Mouse (Mus musculus): ENCODE measurements around the gene Dlg4.

DNA sequence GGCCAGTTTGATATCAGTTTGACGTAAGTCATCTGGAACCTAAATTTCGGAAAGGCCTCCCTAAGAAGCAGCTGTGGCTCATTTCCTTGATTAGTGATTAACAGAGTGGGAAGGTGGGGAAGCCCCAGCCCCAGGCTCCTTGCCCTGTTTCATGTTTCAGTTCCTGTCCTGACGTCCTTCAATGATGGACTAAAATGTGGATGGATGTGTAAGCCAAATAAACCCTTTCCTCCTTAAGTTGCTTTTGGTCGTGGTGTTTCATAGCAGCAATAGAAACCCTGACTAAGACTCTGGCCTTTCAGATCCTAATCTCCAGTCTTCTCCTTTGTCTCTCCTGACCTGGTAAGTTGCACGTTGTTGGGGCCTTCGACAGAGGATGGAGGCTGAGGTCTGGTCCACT, 46.5 kb upstream of the Dlg4 start:
- TF ChIP-seq CTCF (conservative IDR thresholded peaks at IDR 0.05; ENCODE audit: insufficient read depth, insufficient read length, low read depth, low read length) (no peak), POLR2A (IDR thresholded peaks at IDR 0.05; ENCODE audit: low read depth, low read length) (no peak)
